11 mouse cellular contexts compared by ENCODE assay signal in genomic region chr11:54921798-54922197, GRCm38 (mm10). TPM values are rescaled to one million over a fixed set of nuclear protein-coding genes. Genes with fewer than 3 reads are reported as not detected.
DNase-seq lines count a peak whose midpoint lies in the region; ATAC-seq lines count a peak whose summit lies in the region.
"Had no signal": no experiment of that assay in that cellular context is flagged by ENCODE, and none has a peak within 500 bp of the region (broad histone marks: within the 10 kb centered on the region; RNA-seq: fewer than 3 reads in every experiment).

No protein-coding gene starts in this region.

- intact Hi-C loops in heart, postnatal 14 days (cut with DNase I): no loop called here

- ATAC-seq in kidney, embryonic 15.5 days (replicated peaks; ENCODE audit: low FRiP score): peak; percentile 59; the same call in 1 of the 2 replicates
- ATAC-seq in embryonic facial prominence, embryonic 13.5 days (ENCODE audit: insufficient number of reproducible peaks, insufficient read depth, low FRiP score, low TSS enrichment, low read depth): 0 out of 2 replicates have a peak, but pooled peaks have one; percentile 41
- ATAC-seq in megakaryocyte progenitor cell, adult 5-6 weeks (replicated peaks; ENCODE audit: poor library complexity): peak; percentile 49; the same call in 1 of the 2 replicates

- no peak overlapping the region for H3K4me3 ChIP-seq in kidney, embryonic 15.5 days (replicated peaks)
- H3K4me3 ChIP-seq in embryonic facial prominence, embryonic 13.5 days: no peak overlapping the region
- H3K4me3 ChIP-seq: neural tube, embryonic 12.5 days had no signal

- H3K27me3 ChIP-seq in kidney, embryonic 15.5 days: no peaks in the 10 kb centered on the region
- no peaks in the 10 kb centered on the region for H3K27me3 ChIP-seq in embryonic facial prominence, embryonic 13.5 days
- H3K27me3 ChIP-seq: CH12.LX; neural tube, embryonic 12.5 days had no signal

- peaks cover 83% of the 10 kb centered on the region for H3K36me3 ChIP-seq in kidney, embryonic 15.5 days
- peaks cover 94% of the 10 kb centered on the region for H3K36me3 ChIP-seq in embryonic facial prominence, embryonic 13.5 days

- no peak overlapping the region for H3K4me2 ChIP-seq in kidney, embryonic 15.5 days
- H3K4me2 ChIP-seq in embryonic facial prominence, embryonic 13.5 days: no peak overlapping the region
- H3K4me2 ChIP-seq: neural tube, embryonic 12.5 days had no signal

- peak overlapping the region; percentile 63 for H3K27ac ChIP-seq in kidney, embryonic 15.5 days
- H3K27ac ChIP-seq in embryonic facial prominence, embryonic 13.5 days: no peak overlapping the region
- H3K27ac ChIP-seq: neural tube, embryonic 12.5 days had no signal

- WGBS in kidney, embryonic 15.5 days: 42% methylated on average over 7 of the region's 7 CpGs
- WGBS in embryonic facial prominence, embryonic 13.5 days: 55% methylated on average over 7 of the region's 7 CpGs

- peaks cover 19% of the 10 kb centered on the region for H3K4me1 ChIP-seq in kidney, embryonic 15.5 days
- H3K4me1 ChIP-seq in embryonic facial prominence, embryonic 13.5 days: no peaks in the 10 kb centered on the region
- H3K4me1 ChIP-seq: neural tube, embryonic 12.5 days had no signal

- no peaks in the 10 kb centered on the region for H3K9me3 ChIP-seq in kidney, embryonic 15.5 days (replicated peaks)
- no peaks in the 10 kb centered on the region for H3K9me3 ChIP-seq in embryonic facial prominence, embryonic 13.5 days
- H3K9me3 ChIP-seq: neural tube, embryonic 12.5 days had no signal

- no peak overlapping the region for H3K9ac ChIP-seq in kidney, embryonic 15.5 days
- H3K9ac ChIP-seq in embryonic facial prominence, embryonic 13.5 days: no peak overlapping the region
- H3K9ac ChIP-seq: neural tube, embryonic 12.5 days had no signal

- no peak for DNase-seq in kidney, adult 8-10 months
- DNase-seq in heart, postnatal 14 days: peak; percentile 58 to 65
- no peak for DNase-seq in cerebellum, adult 18-20 months
- no peak for DNase-seq in cerebellum, adult 11 months
- no peak for DNase-seq in frontal cortex, postnatal 10 days (ENCODE audit: low spot score in 2 of 2)
- DNase-seq: cerebellum, postnatal 25 days had no signal

RNA-seq across cellular contexts. Expression of gene Gpx3, which starts 19.5 kb away (rescaled TPM):
- 156 and 157 TPM in 2 replicates for polyA plus RNA-seq in kidney, embryonic 15.5 days (2015; fragmentation: Nextera tagmentation; extraction: Ambion mirVana)
- polyA plus RNA-seq in embryonic facial prominence, embryonic 13.5 days (2015; fragmentation: Nextera tagmentation; extraction: Ambion mirVana): 26.0 and 29.0 TPM in 2 replicates
- 100 to 1,000 TPM in 1 of 2 experiments, 10 to 100 TPM in 1; 93.6 to 153 TPM for total RNA-seq in heart, postnatal 14 days (2021)
- total RNA-seq in megakaryocyte progenitor cell, adult 5-6 weeks (2015): 29.9 and 42.3 TPM in 2 replicates
- total RNA-seq in megakaryocyte progenitor cell, adult 5-6 weeks (2017): 3.2 TPM in 2 replicates
- total RNA-seq: CH12.LX had no signal

RNA-seq across cellular contexts. Expression of gene Tnip1, which starts 40.9 kb away (rescaled TPM):
- polyA plus RNA-seq in kidney, embryonic 15.5 days (2015; fragmentation: Nextera tagmentation; extraction: Ambion mirVana): 16.8 and 20.7 TPM in 2 replicates
- 19.8 and 20.2 TPM in 2 replicates for polyA plus RNA-seq in embryonic facial prominence, embryonic 13.5 days (2015; fragmentation: Nextera tagmentation; extraction: Ambion mirVana)
- 10 to 100 TPM; 27.7 to 30.4 TPM for total RNA-seq in heart, postnatal 14 days (2021)
- total RNA-seq in megakaryocyte progenitor cell, adult 5-6 weeks (2015): 27.6 and 31.8 TPM in 2 replicates
- total RNA-seq in megakaryocyte progenitor cell, adult 5-6 weeks (2017): 33.8 and 38.6 TPM in 2 replicates

RNA-seq across cellular contexts. Expression of gene Hint1, which starts 55.6 kb away (rescaled TPM):
- polyA plus RNA-seq in kidney, embryonic 15.5 days (2015; fragmentation: Nextera tagmentation; extraction: Ambion mirVana): 683 and 778 TPM in 2 replicates
- 576 and 670 TPM in 2 replicates for polyA plus RNA-seq in embryonic facial prominence, embryonic 13.5 days (2015; fragmentation: Nextera tagmentation; extraction: Ambion mirVana)
- 100 to 1,000 TPM; 259 to 264 TPM for total RNA-seq in heart, postnatal 14 days (2021)
- 458 and 490 TPM in 2 replicates for total RNA-seq in megakaryocyte progenitor cell, adult 5-6 weeks (2015)
- total RNA-seq in megakaryocyte progenitor cell, adult 5-6 weeks (2017): 506 and 582 TPM in 2 replicates

Comparison
In these comparisons a context has a peak if more than half of its experiments do, and no peak if none do; other contexts are left out.
1. DNase-seq: peak in heart, postnatal 14 days (2 of 2); none in kidney, adult 8-10 months (0 of 2), cerebellum, adult 18-20 months (0 of 2), cerebellum, adult 11 months (single experiment) and frontal cortex, postnatal 10 days (0 of 2).
2. Peak in every context shown above with its lines, with median percentiles within 50 percentile points of each other: ATAC-seq.